Mouse (Mus musculus): ENCODE measurements at regions not wholly inside any gene's neighbourhood (a gene's known extent, or its start where the extent isn't known, plus 50 kb on each side); places are given as distances from the start of the nearest gene placed in this dataset.

DNA sequence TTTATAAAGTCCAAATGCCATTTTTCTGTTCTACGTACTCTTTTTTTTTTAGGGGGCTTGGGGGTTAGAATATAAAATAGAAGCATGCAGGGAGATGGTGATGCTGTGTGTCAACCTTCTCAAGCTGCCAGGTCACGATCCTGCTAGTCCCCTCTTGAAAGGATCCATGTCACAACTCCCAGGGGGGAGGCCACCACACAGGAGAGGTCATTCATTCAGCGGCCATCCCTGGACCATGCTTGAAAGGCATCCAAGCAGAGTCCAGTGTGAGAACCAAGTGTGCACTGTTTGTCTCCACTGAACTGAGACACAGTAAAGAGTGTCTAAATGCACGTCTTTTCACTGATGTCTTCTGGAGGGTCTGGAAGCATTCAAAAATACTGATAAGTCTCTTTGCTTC is 119.8 kb upstream of the N6amt1 start:
- no peak for ATAC-seq (ENCODE audit: poor library complexity, severe bottlenecking)

- no peak for ATAC-seq (ENCODE audit: poor library complexity, severe bottlenecking)
These were observed 128.4 kb upstream of the N6amt1 start for GRCm38 (mm10) chr16:87225595-87225994.

DNA sequence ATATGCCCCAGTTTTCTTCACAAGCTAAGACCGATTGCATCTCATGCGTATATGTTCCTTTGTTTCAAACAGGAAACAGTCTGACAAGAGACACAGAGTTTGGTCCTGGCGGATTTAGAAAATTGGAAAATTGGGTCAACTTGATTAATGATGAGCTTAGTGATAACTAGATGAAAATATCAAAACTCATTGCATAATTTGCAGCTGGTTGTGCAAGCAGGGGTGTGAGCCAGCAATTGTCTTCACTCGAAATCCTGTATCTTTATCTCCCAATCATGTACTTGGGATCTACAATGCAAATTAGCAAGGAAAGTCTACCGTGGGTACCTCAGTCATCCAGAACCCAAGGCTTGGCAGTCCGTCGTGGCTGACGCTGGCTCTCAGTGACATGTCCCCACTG is 128.9 kb upstream of the N6amt1 start:
- no peak for ATAC-seq (ENCODE audit: poor library complexity, severe bottlenecking)

DNA sequence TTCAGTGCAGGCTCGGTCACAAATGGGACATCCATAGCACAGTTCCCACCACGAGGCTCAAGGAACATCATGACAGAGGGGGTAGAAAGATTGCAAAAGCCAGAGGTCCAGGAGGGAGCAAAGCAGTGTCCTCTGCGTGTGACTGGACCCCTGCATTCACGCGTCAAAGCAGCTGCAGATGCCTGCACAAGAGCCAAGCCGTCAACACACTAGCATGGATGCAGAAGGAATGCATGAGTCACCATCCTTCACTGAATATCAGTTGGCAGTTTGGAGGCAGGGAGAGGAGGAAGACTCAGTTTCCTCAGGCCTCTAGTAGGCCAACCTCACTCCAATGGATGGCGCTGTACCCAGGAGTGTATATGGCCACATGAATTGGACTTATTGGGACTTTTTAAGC is 130.0 kb upstream of the N6amt1 start:
- no peak for ATAC-seq (ENCODE audit: poor library complexity, severe bottlenecking)

DNA sequence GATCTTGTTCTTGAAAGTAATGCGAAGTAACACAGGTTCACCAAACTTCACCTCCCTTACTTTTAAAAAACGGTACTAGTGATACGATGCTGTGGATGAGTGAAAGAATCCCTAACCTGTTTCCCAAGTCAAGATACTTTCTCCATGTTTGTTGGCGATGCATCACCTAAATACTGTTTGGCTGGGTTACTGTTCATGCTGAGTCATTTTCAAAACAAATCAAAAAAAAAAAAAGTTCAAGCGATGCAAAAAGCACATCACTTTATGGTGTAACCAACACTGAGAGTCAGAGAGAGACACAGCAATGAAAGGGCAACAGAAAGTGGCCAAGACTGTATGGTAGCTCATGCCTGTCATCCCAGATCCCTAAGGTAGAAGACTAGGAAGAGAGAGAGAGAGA is 133.4 kb upstream of the N6amt1 start:
- no peak for ATAC-seq (ENCODE audit: poor library complexity, severe bottlenecking)

DNA sequence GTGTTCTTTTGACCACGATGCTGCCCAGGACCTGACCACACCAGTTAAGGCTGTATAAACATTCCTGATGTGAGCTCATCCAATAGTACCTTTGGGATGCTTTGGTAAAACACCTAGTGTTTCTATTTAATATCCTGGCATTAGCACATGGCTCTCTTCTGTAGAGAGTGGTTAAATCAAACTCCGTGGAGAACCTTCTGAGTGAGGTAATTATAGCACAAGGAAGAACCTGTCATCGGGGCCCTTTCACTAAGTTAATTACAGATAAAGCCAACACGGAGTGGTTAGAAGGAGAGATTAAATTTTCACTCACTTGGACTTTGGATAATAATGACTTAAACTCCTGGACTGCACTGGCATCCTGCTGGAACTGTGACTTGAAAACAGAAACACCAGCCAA is 133.8 kb upstream of the N6amt1 start:
- ATAC-seq (ENCODE audit: poor library complexity, severe bottlenecking): no peak

DNA sequence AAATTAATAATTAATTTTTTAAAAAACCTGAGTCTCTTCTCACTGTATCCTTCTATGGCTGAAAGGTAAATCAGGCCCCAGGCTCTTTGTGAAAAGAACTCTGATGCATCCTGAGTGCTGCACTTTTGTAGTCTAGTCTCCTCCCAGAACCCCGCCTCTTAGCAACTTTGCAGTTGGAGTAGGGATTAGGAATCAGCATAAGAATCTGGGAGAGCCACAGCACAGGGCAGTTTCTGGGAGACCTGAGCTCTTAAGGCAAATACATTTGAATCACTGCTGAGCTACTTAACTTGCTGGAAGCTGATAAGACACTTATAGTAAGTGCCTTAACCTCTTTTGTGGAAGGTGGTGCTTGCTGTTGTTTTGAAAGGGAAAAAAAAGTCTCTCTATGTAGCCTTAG is 146.1 kb upstream of the N6amt1 start:
- ATAC-seq (ENCODE audit: poor library complexity, severe bottlenecking): no peak

DNA sequence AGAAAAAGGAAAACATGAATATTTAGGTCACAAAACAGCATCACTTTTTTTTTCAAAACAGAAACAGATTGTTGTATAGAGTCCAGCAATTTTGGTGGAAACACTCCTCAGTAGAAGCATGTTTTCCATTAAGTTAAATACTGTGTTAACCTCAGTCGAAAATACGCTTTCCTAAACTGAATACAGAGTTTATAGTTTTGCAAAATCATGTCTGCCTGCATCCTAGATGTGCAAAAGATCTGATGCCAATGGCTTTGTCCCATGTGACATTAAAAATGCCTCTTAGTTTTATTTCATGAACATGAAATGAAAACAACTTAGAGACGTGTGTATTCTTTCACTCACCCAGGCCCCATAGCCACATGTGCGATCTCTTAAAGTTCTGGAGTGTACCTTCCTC is 163.5 kb upstream of the N6amt1 start:
- ATAC-seq (ENCODE audit: poor library complexity, severe bottlenecking): no peak

GRCm38 (mm10) chr16:87188737-87189136 is 165.2 kb upstream of the N6amt1 start:
- ATAC-seq (ENCODE audit: poor library complexity, severe bottlenecking): no peak

GRCm38 (mm10) chr16:87172395-87172794 is 181.6 kb upstream of the N6amt1 start:
- ATAC-seq (ENCODE audit: poor library complexity, severe bottlenecking): no peak

DNA sequence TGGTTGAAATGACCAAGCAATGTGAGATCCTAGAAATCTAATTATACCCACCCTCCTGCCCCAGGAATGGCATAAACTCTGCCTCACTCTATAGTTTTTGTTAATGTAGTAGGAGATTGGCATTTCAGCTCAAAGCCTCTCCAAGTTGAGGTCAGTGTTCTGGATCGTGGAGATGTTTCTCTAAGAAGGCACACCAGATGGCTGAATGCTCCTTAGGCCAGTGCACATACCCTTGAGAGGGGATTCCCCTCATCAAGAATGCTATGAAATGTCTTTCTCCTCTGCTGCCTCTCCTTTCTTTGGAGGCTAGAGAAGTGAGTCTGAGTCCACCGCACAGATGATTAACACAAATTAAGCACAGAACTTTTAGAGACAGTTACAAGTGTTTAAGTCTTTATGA is 214.7 kb upstream of the N6amt1 start:
- ATAC-seq (ENCODE audit: poor library complexity, severe bottlenecking): no peak

DNA sequence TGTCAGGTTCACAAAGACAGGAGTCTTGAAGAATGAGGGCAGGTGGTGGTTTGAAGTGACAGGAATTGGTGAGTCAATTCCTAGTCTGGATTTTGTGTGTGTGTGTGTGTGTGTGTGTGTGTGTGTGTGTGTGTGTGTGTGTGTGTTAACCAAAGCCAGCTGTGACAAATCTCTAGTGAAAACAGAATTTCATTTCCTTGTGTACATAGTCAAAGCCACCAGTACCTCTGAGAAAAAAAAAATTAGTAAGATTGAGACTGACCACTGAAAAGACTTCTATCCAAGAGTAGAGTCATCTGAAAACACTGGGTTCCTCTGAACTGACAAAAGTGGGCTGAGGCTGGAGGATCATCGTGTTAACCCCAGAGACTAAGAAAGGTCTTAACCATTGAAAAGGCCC is 217.5 kb upstream of the N6amt1 start:
- ATAC-seq (ENCODE audit: poor library complexity, severe bottlenecking): no peak

DNA sequence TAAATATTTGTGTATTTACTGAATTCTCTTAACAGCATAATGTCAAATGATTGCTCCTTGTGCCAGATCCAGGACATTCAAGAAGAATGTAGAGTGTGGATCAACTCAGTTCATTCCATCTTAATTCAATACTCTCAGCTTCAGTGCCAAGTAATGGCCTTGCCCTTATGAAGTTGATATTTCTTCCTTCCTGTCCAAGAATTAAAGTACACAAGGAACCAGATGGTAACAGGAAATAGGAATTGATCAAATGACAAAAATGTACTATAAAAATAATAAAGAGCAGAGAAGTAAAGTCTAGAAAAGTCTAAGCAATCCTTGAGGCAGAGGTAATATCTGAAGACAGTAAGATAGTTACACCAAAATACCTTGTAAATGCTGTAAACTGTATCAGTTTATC is 219.5 kb upstream of the N6amt1 start:
- no peak for ATAC-seq (ENCODE audit: poor library complexity, severe bottlenecking)

GRCm38 (mm10) chr16:87133874-87134273 is 220.1 kb upstream of the N6amt1 start:
- no peak for ATAC-seq (ENCODE audit: poor library complexity, severe bottlenecking)

GRCm38 (mm10) chr16:87132082-87132481 is 221.9 kb upstream of the N6amt1 start:
- no peak for ATAC-seq (ENCODE audit: poor library complexity, severe bottlenecking)

- ATAC-seq (ENCODE audit: poor library complexity, severe bottlenecking): no peak
These were observed 223.0 kb upstream of the N6amt1 start for GRCm38 (mm10) chr16:87130733-87131640.

GRCm38 (mm10) chr16:87129021-87129420 is 225.0 kb upstream of the N6amt1 start:
- ATAC-seq (ENCODE audit: poor library complexity, severe bottlenecking): no peak

DNA sequence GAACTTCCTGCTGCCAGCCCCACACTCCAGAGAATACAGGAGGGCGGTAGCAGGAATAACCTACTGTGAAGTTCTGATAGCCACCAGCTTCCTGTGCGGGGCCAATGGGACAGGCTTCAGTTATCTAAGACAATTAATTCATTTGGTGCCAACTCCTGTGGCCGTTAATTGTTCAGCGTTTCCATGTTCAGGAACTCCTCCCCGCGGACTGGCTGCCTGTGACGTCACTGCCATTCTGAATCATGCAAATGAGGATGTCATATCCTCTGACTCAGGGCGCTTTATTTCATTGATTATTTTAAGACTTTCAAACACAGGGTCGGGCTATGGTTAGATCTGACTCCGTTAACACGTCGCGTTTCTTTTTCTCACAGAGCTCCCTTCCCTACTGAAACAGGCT is 225.8 kb upstream of the N6amt1 start:
- no peak for ATAC-seq (ENCODE audit: poor library complexity, severe bottlenecking)

DNA sequence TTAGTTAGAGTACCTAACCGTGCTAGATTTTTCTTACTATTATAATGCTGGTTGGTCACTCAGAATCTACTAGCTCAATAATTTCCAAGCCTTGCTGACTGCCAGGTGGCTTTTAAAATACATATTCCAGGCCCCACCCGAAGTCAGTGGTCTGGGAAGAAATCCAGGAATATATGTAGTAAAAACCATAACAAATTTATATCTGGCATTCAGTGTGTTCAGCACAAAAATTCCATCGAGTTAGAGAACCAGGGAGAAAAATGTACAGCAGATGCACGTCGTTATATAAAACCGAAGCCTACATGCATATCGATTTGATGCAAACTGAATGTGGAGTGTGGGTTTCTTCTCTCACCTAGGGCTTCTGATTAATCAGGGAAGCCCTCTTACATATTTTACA is 229.5 kb upstream of the N6amt1 start:
- ATAC-seq (ENCODE audit: poor library complexity, severe bottlenecking): no peak

GRCm38 (mm10) chr16:87103599-87103998 is 250.4 kb upstream of the N6amt1 start:
- ATAC-seq (ENCODE audit: poor library complexity, severe bottlenecking): no peak

DNA sequence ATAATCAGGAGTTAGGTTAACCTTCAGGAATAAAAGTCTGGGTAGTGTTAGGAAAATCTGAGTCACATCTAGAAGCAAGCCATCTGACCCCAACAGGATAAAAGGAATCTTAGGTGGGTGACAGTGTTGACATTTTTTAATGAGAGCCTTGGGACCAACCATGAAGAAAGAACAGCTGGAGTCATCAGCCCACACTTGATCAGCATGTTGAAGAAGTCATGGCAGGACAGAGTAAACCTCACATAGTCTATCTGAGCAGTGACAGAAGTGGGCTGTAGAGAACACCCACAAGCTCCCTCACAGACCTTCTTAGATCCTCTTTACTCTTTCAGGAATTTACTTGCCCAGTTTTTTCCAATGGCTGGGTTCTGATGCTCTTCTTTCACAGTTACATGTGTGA is 251.9 kb upstream of the N6amt1 start:
- no peak for ATAC-seq (ENCODE audit: poor library complexity, severe bottlenecking)

DNA sequence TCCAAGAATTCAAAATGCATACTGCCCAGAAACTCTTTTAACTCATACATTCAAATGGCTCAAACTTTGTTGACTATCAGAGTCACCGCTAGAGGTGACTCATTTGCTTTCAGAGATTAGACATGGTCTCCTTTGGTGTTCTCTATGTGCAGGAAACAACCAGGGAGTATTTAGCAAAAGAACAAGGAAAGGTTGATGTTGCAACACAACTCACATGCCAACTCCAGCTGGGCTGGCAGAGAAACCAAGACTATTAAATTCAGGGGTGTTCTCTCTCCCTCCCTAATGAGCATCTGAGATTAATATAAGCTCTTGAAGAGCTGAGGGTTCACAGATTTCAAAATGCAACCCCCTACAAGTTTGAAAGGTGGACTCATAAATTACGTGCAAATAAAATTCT is 262.0 kb upstream of the N6amt1 start:
- no peak for ATAC-seq (ENCODE audit: poor library complexity, severe bottlenecking)

GRCm38 (mm10) chr16:87089322-87089721 is 264.7 kb upstream of the N6amt1 start:
- no peak for ATAC-seq (ENCODE audit: poor library complexity, severe bottlenecking)

Data from megakaryocyte, adult 5-6 weeks (primary cell).